Mouse (Mus musculus): ENCODE results near the gene Yipf1.

The Yipf1 gene

DNA sequence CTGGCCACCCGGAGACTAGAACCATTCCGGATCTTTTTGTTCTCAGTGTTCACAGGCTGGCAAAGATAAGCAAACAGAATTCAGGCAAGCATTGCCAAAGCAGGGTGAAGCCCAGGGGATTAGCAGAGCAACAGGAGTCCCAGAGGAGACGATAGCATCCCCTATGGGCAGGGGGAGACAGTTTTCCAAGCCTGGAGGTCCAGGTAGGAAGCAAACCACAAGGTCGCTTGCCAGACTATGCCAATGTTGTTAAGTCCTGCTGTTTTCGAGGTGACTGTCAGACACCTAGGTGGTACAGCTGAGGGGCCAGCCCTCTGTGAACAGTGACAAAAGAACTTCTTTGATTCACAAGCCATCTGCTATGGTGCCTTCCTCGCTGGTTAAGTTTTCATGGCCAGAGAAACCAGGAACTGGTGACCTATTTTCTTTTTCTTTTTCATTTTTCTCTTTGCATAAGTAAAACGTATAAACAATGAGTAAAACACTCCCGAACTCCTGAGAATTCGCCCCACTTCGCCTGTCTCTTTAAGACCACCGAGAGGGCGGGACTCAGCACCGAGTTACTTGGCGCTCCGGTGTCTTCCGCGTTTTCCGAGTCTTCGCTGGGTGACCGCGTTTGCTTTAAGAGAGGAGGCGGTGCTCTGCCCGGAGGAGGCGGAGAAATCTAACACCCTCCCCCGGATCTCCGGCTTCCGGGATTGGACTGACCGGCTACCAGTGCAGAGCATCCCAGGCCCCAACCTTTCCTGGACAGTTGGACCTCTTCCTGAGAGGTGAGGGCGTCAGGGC is at the start of gene Yipf1:
Gene Yipf1, plus strand, starts transcription at position 674 of the 789 bp plus-strand sequence.
- DNase-seq (ENCODE audit: low read depth, low spot score) = peak; percentile 73

DNA sequence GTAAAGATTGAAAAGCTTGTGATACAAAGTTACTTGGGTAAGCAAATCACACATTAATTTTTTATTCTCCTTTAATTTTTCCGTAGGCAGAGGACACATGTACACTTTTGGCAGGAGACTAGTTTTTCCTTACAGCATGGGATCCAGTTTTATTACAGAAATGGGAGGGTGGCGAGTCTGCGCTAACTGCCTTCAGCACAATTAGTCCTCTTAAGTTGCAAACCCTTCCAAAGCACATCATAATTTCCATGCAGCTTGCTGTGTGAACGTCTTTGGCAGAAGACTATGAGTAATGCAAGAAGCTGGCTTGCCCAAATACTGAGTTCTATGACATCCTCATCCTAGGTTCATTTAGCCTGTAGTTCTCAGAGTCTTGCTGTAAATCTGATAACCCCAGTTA is 40.5 kb upstream of the Yipf1 start:
- DNase-seq (ENCODE audit: low read depth, low spot score) = no peak

DNA sequence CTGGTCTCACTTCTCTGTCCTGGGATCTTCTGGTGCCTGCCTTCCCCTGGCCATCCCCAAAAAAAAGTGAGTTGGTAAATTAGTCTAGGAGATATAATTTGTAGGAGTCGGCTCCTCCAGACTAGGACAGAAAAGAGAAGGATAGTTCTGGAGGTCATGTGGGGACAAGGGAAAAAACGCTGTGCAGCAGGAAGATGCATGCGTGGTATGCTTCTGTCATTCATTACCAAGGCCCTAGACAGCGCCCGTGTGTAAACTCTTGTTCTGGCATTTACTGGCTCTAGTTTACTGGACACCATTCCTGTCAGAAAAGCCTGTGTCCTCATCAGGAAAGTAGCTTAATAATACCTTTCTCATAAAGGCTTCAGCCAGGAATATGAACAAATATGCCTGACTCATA is 39.7 kb upstream of the Yipf1 start:
- DNase-seq (ENCODE audit: low read depth, low spot score) = no peak

DNA sequence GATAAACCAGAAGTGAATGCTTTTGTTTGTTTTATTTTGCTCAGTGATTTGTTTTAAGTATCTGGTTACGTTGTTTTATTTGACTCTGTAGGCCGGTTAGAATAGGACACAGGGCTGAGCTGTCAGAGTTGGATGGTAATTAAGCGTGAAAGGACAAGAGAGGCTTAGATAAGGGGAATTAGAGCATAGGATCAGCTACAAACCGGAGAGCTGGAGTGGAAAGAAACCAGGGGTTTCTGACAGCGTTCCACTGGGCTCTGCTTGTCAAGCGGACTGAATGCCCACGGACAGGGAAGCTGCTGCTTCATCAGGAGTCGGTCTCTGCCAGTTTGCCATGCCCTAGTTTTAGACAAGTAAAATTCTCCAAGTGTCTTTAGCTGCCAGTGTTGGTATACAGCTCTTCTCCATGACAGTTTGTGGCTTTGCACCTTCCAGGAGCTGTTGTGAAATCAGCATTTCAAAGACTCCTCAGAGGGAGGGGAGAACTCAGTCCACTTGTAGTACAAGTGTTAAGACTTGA is 35.9 kb upstream of the Yipf1 start:
- DNase-seq (ENCODE audit: low read depth, low spot score) = peak; percentile 2

DNA sequence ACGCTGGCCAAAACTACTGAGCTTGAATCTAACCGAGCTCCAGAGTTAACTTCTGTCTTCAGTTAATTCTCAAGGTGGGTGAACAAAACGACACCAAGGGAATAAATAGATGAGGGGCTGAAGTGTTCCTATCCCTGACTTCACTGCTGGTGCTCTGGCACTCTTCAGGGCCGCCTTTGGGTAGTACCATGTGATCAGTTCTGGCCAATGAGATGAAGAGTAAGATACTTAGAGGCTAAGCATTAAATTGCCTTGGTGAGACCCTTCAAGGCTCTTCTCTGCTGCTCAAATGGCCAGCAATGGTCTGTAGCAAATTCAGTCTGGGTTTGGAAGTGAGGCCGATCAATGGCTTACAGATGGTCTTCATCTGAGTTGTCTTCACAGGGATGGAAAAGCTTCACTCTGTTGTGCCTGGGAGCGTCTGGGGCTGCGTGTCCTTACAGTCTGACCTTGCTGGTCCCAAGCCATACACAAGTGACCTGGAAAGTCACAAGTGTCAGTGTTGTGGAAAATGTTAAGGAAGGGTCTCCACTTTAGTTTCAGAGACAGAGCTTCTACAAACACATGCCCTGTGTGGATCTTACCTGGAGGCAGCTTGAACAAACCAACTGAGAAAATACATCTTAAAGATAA is 33.2 kb upstream of the Yipf1 start:
- DNase-seq (ENCODE audit: low read depth, low spot score) = no peak

DNA sequence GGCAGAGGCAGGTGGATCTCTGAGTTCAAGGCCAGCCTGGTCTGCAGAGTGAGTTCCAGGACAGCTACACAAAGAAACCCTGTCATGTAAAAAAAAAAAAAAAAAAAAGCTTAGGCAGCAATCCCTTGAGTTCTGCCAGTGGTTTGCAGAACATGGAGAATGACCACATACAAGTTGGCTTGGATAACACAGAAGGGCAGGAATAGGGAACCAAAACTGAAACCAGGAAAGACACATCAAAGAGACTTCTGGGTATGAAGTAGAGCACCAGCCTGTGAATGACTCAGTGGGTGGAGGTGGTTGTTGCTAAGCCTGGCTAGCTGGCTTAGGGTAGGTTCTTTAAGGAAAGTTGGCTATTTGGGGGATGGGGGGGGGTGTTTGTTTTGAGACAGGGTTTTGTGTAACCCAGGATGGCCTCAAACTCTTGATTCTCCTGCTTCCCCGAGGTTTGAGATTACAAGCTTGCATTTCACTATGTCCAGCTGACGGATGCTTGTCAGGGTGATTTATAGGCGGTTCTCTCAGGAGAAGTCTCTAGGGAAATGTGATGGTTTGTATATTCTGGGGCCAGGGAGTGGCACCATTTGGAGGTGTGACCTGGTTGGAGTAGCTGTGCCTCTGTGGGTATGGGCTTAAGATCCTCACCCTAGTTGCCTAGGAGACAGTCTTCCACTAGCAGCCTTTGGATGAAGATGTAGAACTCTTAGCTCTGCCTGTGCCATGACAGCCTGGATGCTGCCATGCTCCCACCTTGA is 28.5 kb upstream of the Yipf1 start:
- no peak for DNase-seq (ENCODE audit: low read depth, low spot score)

DNA sequence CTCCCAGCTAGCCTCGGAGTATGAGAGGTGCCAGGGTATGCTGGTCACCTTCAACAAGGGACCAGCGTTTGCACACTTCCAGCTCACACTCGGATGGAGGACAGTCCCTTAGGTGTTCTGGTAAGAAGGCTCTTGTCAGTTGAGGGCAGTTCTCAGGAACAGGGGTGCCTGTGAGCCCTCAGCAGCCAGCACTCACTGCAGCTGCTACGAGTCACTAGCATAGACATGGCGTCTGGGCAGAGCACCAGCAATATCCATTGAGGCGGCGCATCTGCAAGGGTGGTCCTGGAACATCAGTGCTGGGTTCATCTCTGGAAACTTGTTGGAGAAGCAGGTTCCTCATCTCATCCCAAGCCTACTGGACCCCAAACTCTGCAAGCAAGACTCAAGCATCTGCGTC is 27.8 kb upstream of the Yipf1 start:
- no peak for DNase-seq (ENCODE audit: low read depth, low spot score)

DNA sequence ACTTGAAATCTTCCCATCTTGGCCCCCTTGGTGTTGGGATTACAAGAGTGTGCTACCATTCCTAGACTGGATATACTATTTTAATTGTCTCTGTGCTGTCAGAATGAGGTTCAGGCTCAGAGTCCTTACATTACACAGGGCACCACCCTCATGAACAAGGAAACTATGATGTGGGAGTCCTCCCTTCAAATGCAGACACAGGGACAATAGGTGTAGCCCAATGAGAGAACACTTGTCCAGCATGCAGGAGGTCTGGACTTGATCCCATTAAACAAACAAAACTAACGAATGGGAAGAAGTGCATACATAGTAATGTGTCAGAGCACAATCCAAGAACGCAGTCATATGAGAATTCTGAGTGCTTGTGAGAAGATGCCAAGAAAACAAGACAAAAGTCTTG is 26.6 kb upstream of the Yipf1 start:
- no peak for DNase-seq (ENCODE audit: low read depth, low spot score)

DNA sequence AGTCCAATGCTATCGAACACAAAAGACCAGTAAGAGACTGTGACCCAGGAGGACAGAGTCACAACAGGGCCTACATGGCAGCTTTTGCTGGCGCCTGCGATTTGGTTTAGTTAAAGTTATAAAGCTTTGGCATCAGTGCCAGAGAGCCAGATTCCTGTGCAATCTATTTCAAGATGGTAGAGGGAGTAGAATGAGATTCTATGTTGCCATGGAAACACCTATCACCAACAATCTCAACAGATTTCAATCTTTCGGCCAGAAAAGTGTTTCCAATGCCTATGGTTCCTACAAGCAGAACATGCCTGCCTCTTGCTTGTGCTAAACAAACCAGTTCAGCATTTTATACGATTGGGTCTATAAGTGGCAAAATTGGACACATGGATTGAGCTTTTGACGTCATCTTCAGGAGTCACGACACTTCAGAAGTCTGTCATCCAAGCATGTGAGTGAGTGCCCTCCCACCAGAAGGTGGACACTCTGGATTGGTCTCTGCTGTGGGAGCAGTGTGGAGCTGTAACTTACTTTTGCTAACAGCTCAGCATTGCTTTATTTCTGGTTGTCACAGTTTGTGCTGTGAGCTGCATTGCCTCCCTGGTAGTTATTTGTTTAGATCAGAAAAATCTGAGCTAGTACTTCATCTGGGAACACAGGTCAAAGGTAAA is 22.4 kb upstream of the Yipf1 start:
- peak; percentile 43 for DNase-seq (ENCODE audit: low read depth, low spot score)

DNA sequence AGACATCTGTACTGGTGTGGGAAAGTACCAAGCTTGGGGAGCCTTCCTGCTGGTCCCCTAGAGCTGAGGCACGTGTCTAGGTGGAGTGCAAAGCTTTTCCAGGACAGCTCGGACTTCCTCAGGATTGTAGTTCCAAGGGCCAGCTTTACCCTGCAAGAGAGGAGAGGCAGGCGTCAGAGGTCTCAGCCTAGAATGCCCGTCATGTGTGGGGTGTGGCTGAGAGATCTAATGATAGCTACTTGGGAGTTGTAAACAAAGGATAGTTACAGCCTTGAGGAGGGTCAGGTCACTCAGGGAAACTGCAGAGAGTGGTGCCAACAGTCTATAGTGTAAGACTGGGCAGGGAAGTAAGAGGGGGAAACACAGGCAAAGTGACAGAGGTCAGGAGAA is 21.9 kb upstream of the Yipf1 start:
- no peak for DNase-seq (ENCODE audit: low read depth, low spot score)

DNA sequence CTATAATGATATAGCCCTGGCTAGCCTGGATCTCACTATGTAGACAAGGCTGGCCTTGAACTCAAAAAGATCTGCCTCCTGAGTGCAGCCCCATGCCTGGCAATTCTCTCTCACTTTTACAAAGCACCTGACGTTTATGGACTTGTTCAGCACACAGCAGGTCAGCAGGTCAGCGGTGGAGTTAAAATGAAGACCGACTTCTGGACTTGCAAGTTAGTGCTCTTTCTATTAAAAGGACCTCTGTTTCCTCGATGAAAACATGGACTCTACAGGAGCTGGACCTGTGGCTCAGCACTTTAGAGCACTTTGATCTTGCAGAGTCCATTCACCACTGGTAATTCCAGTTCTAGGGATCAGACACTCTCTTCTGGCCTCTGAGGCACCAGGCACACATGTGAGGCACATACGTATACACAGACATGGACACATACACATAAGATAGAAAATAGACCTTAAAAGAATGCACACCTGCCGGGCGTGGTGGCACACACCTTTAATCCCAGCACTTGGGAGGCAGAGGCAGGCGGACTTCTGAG is 16.0 kb upstream of the Yipf1 start:
- DNase-seq (ENCODE audit: low read depth, low spot score) = no peak

DNA sequence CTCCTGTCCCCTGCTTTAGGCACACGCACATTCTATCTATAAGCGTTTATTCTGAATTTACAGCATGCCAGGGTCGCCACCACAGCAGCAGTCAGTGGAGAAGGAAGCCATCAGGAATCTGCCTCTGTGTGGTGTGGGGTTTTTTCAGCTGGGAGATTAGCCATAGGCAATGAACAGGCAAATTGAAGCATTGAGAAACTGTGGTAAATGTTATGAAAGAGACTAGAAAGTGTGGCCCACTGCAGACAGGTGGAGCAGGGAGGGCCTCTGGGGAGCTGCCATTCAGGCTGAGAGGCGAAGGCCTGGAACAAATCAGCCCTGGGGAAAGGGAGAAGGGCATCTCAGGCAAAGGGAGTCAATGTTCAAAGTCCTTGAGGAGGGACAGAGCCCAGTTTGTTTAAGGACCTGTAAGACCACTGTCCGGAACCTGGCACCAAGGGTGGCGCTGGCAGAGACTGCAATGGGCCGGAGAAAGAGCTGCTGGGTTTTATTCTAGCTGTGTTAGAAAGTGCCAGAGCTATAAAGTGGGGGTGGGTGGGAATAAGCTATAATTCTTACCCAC is 14.3 kb upstream of the Yipf1 start:
- no peak for DNase-seq (ENCODE audit: low read depth, low spot score)

DNA sequence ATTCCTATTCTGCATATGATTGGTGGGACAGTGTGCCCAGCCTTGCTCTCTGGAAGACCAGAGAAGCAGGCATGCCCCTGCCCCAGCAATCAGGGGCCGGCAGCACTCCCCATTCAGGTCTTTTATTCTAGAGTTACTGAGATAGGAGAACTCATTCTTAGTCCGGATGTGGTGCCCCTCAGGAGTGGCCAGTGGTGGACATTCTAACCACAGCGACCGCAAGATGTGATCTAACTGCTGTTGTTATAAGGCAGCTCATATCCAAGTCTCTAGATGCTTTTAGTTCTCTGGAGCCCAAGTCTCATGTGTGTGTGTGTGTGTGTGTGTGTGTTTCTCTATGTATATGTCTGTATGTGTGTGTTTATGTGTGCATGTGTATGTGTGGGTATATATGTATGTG is 13.8 kb upstream of the Yipf1 start:
- DNase-seq (ENCODE audit: low read depth, low spot score) = no peak

DNA sequence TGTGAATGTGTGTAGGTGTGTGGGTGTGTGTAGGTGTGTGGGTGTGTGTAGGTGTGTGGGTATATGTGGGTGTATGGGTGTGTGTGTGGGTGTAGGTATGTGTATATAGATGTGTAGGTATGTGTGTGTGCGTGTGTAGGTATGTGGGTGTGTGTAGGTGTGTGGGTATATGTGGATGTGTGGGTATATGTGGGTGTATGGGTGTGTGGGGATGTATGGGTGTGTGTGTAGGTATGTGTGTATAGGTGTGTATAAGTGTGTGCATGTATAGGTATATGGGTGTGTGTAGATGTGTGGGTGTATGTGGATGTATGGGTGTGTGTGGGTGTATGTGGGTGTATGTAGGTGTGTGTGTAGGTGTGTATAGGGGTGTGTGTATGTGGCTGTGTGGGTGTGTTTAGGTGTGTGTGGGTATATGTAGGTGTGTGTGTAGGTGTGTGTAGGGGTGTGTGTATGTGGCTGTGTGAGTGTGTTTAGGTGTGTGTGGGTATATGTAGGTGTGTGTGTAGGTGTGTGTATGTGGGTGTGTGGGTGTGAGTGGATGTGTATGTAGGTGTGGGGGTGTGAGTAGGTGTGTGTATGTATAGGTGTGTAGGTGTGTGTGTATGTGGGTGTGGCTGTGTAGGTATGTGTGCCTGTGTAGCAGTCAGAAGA is 13.1 kb upstream of the Yipf1 start:
- DNase-seq (ENCODE audit: low read depth, low spot score) = no peak

DNA sequence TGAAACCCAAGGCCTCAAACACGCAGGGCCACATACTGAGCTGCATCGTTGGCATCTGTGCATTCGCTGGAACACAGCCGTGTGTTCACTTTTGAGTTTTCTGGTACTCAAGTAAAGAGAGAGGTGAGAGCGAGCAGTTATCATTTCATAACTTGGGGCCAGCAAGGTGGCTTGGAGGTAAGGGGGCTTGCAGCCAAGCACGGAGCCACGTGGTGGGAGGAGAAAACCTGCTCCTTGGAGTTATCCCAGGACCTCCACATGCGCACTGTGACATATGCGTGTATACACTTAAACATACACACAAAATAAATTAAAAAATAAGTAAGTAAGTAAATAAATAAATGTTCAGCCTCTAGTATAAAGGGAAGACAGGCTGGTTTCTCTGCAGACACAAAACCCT is 11.9 kb upstream of the Yipf1 start:
- DNase-seq (ENCODE audit: low read depth, low spot score) = no peak

DNA sequence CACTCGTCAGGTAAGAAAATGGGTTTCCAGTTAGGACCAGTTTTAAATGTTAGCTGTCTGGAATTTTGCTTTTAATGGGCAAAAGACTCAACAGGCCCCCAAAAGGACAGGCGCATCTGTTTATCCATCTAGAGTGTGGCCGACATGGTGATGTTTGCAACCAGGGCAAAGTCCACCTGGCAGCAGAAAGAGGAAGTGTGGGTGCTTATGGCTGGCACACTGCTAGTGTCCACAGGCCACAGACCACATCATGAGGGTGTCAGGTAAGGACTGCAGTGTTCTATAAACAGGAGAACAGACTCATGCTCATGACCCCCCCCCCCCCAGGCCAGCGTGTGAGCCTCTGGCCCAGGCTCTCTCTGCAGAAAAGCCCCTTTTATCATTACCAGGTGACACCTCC is 11.3 kb upstream of the Yipf1 start:
- DNase-seq (ENCODE audit: low read depth, low spot score) = no peak

DNA sequence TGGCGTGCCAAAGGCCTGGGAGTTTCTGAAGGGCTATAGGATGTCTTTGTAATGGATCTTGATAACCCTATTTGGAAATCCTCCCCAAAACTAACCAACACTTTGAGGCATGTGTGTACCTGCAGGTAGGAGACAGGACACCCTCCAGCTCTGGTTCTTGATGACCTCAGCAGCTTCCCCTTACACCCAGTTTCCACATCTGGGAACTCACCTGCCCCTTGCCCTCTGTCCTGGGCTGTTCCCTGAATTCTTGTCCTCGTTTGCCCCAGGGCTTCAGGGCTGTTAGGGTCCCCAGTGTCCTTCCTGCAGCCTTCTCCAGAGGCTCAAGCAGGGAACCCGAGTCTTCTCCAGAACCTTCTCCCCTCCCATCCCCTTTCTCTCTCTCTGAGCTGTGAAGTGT is 10.6 kb upstream of the Yipf1 start:
- DNase-seq (ENCODE audit: low read depth, low spot score) = no peak

DNA sequence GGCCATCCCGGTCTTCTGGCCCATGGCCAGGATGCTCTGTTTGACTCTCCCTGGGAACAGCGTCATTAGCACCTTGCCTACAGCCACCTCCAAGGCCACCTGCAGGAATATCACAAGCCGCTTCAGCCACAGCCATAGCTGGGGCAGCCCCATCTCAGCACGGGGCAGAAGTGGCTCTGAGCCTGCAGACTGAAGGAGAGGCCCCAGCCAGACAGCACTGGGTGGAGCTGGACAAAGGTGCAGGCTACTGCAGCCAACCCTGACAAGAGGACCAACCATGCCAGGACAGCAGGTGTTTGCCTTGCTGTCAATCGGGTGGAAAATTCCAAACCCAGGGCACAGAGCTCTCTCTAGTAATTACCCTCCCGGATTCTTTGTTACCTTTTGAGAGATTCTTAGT is 7.2 kb upstream of the Yipf1 start, which contains the start of gene Dio1:
Gene Dio1, minus strand, starts transcription at position 204 of the 400 bp plus-strand sequence.
- DNase-seq (ENCODE audit: low read depth, low spot score) = no peak

DNA sequence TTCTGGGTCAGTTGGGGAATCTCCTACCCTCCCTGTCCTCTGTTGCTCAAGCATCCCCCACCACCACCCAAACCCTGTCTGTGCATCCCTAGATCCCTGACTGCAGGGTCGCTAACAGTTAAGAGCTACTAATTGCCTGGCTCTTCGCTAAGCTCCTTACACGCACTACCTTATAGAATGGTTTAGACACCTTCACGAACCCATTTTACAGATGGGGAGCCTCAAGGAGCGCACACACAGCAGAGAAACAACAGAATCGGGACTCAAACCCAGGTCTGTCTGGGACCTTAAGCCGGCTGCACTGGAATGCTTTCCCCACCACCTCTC is 279 bp downstream of the Yipf1 start:
- no peak for DNase-seq (ENCODE audit: low read depth, low spot score)

DNA sequence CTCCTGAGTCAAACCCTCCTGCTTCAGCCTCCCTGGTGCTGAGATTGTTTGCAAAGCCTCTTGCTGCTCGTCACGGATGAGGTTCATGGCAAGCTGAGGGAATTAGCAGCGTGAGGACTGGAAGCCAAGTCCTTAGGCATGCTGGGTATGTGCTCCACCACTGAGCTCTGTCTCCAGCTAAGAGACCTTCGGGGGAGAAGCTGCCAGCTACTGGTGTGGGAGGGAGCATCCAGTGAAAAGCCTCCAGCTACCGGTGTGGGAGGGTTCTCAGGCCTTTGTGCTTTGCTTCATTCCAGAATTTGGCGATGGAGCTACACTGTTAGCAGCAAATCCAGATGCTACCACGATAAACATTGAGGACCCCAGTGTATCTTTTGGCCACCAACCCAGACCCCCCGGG is 4.5 kb downstream of the Yipf1 start:
- no peak for DNase-seq (ENCODE audit: low read depth, low spot score)

DNA sequence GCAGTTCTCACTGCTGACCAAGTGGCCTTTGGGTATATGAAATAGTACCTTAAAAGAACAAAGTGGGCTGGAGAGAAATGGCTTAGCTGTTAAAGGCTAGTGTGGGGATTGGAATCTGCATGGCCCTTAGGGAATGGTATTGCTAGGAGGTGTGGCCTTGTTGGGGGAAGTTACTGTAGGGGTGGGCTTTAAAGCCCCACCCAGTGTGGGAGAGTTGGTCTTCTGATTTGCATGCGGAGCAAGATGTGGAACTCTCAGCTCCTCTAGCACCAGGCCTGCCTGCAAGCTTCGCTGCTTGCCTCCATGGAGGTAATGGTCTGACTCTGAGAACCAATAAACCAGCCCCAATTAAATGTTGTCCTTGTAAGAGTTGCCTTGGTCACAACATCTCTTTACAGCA is 6.9 kb downstream of the Yipf1 start:
- no peak for DNase-seq (ENCODE audit: low read depth, low spot score)

Measured in brain, embryonic 18.5 days (tissue).